Mouse (Mus musculus) E14TG2a.4 (cell line): Measurements from ENCODE around the gene Orc5.
"Not testable (repeated sequence)": the region's sequence is repeated elsewhere in the genome, so short reads cannot be mapped to it uniquely, and the experiment has no call there.

Source experiments
- CTCF ChIP-seq: conservative IDR thresholded peaks from 2 replicates; pipeline ENCODE4 v1.5.1; 2014; ENCODE audit warnings: low read length
- NANOG ChIP-seq: IDR thresholded peaks from 2 replicates; pipeline ENCODE4 v1.6.1; 2014; ENCODE audit warnings: borderline replicate concordance, low read length, mixed read lengths
- POU5F1 ChIP-seq: IDR thresholded peaks from 2 replicates; pipeline ENCODE4 v1.6.1; 2014; ENCODE audit warnings: low read length, borderline replicate concordance

DNA sequence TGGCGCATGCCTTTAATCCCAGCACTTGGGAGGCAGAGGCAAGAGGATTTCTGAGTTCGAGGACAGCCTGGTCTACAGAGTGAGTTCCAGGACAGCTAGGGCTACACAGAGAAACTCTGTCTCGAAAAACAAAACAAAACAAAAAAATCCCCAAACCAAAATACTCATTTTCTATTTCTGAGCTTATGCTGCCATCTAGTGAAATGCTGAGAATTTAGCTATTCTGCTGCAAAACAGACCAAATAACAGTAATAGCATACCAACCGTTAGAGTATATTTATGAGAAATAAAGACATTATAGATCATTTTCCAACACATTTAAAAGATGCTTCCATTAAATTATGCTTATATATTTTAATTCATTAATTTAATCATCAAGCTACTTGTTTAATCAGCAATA is 34.5 kb downstream of the Orc5 start:
- not testable (repeated sequence) for TF ChIP-seq CTCF, POU5F1, NANOG
